Mouse (Mus musculus) cerebellum, adult 18-20 months (tissue): ENCODE measurements around the gene Tjp2.
A peak's percentile ranks its signal among the peaks of the same experiment; 100 is the strongest.

Experiments
- DNase-seq, 2 experiments: peaks; one replicate each; pipeline ENCODE4 v3.0.0; 2021

Gene Tjp2

GRCm38 (mm10) chr19:24220795-24221445 lies 3.9 kb downstream of the Tjp2 start:
- no peak for DNase-seq

GRCm38 (mm10) chr19:24219011-24219410 lies 5.8 kb downstream of the Tjp2 start:
- no peak for DNase-seq

GRCm38 (mm10) chr19:24218291-24218690 lies 6.5 kb downstream of the Tjp2 start:
- no peak for DNase-seq

- DNase-seq: no peak
These were observed 7.0 kb downstream of the Tjp2 start for GRCm38 (mm10) chr19:24217851-24218250.

- no peak for DNase-seq
These were observed 8.1 kb downstream of the Tjp2 start for GRCm38 (mm10) chr19:24216771-24217170.

- DNase-seq: no peak
These were observed 9.9 kb downstream of the Tjp2 start for GRCm38 (mm10) chr19:24214939-24215338.

- no peak for DNase-seq
These were observed 11.5 kb downstream of the Tjp2 start for GRCm38 (mm10) chr19:24213299-24213698.

GRCm38 (mm10) chr19:24212552-24213249 lies 12.1 kb downstream of the Tjp2 start:
- DNase-seq: no peak

GRCm38 (mm10) chr19:24211168-24211567 lies 13.7 kb downstream of the Tjp2 start:
- DNase-seq: no peak

- no peak for DNase-seq
These were observed 15.3 kb downstream of the Tjp2 start for GRCm38 (mm10) chr19:24209516-24209915.

- no peak for DNase-seq
These were observed 16.9 kb downstream of the Tjp2 start for GRCm38 (mm10) chr19:24207967-24208366.

GRCm38 (mm10) chr19:24205001-24205400 lies 19.8 kb downstream of the Tjp2 start:
- no peak for DNase-seq

GRCm38 (mm10) chr19:24201848-24202247 lies 23.0 kb downstream of the Tjp2 start:
- DNase-seq: no peak

- DNase-seq: no peak
These were observed 24.3 kb downstream of the Tjp2 start for GRCm38 (mm10) chr19:24200566-24200965.

- DNase-seq: no peak
These were observed 26.0 kb downstream of the Tjp2 start for GRCm38 (mm10) chr19:24198676-24199303.

GRCm38 (mm10) chr19:24197338-24197737 lies 27.5 kb downstream of the Tjp2 start:
- no peak for DNase-seq

- DNase-seq: no peak
These were observed 29.6 kb downstream of the Tjp2 start for GRCm38 (mm10) chr19:24195224-24195623.

GRCm38 (mm10) chr19:24194216-24194615 lies 30.6 kb downstream of the Tjp2 start:
- peak in 1 of 2 experiments; percentile 10 for DNase-seq

GRCm38 (mm10) chr19:24192946-24193345 lies 31.9 kb downstream of the Tjp2 start:
- DNase-seq: no peak

- no peak for DNase-seq
These were observed 37.0 kb downstream of the Tjp2 start for GRCm38 (mm10) chr19:24187791-24188190.

GRCm38 (mm10) chr19:24187358-24187757 lies 37.5 kb downstream of the Tjp2 start:
- peak in 1 of 2 experiments; percentile 7 for DNase-seq

- DNase-seq: no peak
These were observed 41.1 kb downstream of the Tjp2 start for GRCm38 (mm10) chr19:24183680-24184235.

GRCm38 (mm10) chr19:24180415-24180814 lies 44.4 kb downstream of the Tjp2 start:
- DNase-seq: no peak

- DNase-seq: no peak
These were observed 46.7 kb downstream of the Tjp2 start for GRCm38 (mm10) chr19:24178086-24178485.
